Mouse (Mus musculus) cortical plate, adult 2 months (tissue): ENCODE results near the gene Paox.

Experiments
- CTCF ChIP-seq: fragments of 200-500 bp; IDR thresholded peaks from 2 replicates; pipeline ENCODE4 v1.5.1; 2011; ENCODE audit warnings: mild to moderate bottlenecking, control low read depth, low read length; ENCODE audit not compliant: insufficient read depth; ENCODE audit errors: extremely low read depth
- POLR2A ChIP-seq: fragments of 200-500 bp; IDR thresholded peaks from 2 replicates; pipeline ENCODE4 v1.6.1; 2011; ENCODE audit warnings: mild to moderate bottlenecking, low read length, control low read depth; ENCODE audit not compliant: insufficient read depth; ENCODE audit errors: extremely low read depth

- no peak for TF ChIP-seq CTCF
- TF ChIP-seq POLR2A = no peak
Measured at GRCm38 (mm10) chr7:140121338-140121910, 5.8 kb downstream of the Paox start.
